Mouse (Mus musculus) macrophage (primary cell): ENCODE measurements around the gene Npvf. TPM values are rescaled to one million over a fixed set of nuclear protein-coding genes. Genes with fewer than 3 reads are reported as not detected.

Experiments used
- H3K27ac ChIP-seq: fragments of 350-480 bp; formaldehyde crosslinking; 2 replicates; pipeline ENCODE4 v1.9.0; 2021
- H3K36me3 ChIP-seq: fragments of 350-480 bp; formaldehyde crosslinking; 2 replicates; pipeline ENCODE4 v1.9.0; 2021; ENCODE audit errors: inconsistent target
- H3K4me3 ChIP-seq: fragments of 350-480 bp; formaldehyde crosslinking; 2 replicates; pipeline ENCODE4 v1.9.0; 2021; ENCODE audit errors: inconsistent target
- H3K79me2 ChIP-seq: fragments of 350-480 bp; formaldehyde crosslinking; 2 replicates; pipeline ENCODE4 v1.9.0; 2021; ENCODE audit errors: inconsistent target
- WGBS: methylation state at CpG from one replicate; pipeline ENCODE4 v1.1.7; 2026; ENCODE audit warnings: inconsistent platforms; ENCODE audit not compliant: missing documents; 5-methylcytosine and 5-hydroxymethylcytosine counted together
- polyA plus RNA-seq: library from polyadenylated mRNA; stranded (reverse); fragments of 250-400 nt; gene quantifications from 3 replicates; pipeline ENCODE4 v1.2.4, GENCODE M21; 2018; ENCODE audit warnings: inconsistent platforms
- total RNA-seq, 78 experiments: library from RNA; depleted of rRNA; stranded (reverse); fragments of 250-400 nt; gene quantifications; 1 replicate in 9 of 78; 2 replicates in 24 of 78; 3 replicates in 43 of 78; 4 replicates in 2 of 78; pipeline ENCODE4 v1.2.4; 2018; ENCODE audit warnings: inconsistent platforms in 56 of 78

The Npvf gene
- 1 to 10 TPM in 2 of 26 experiments, under 1 TPM in 1, not detected in 23; 0.70 to 1.4 (median 1.2) TPM for total RNA-seq (2018; cell fraction: chromatin; rRNA removed)
- total RNA-seq (2018; cell fraction: cytosol; rRNA removed): under 1 TPM in 1 of 26 experiments, not detected in 25; 0.21 TPM
- total RNA-seq (2018; cell fraction: nucleus; rRNA removed): 1 to 10 TPM in 7 of 26 experiments, not detected in 19; 1.2 to 2.7 (median 1.5) TPM
- polyA plus RNA-seq: 0.20 to 0.43 TPM in 2 of 3 replicates, not detected in the other

- Histone ChIP-seq H3K36me3 (no peaks in the 10 kb centered on the region), H3K27ac (no peak within 1 kb of the TSS), H3K4me3 (no peak within 1 kb of the TSS), H3K79me2 (no peaks in the 10 kb centered on the region)
- WGBS: 82% methylated on average over 4 of the region's 4 CpGs
Observed at GRCm38 (mm10) chr6:50654356-50654755, at the start of gene Npvf. Gene Npvf, minus strand, starts transcription at chr6:50654439.

GRCm38 (mm10) chr6:50689121-50689815 is 35.0 kb upstream of the Npvf start:
- WGBS: 46% methylated on average over 15 of the region's 15 CpGs

GRCm38 (mm10) chr6:50684646-50685415 is 30.6 kb upstream of the Npvf start:
- Histone ChIP-seq H3K27ac (peak overlapping the region; percentile 90), H3K36me3 (no peaks in the 10 kb centered on the region), H3K4me3 (no peak overlapping the region), H3K79me2 (no peaks in the 10 kb centered on the region)
- 16% methylated on average over 7 of the region's 7 CpGs for WGBS

More at GRCm38 (mm10) chr6:50689121-50689815, 35.0 kb upstream of the Npvf start:
- H3K4me3 ChIP-seq: no peak overlapping the region
- H3K27ac ChIP-seq: peak overlapping the region; percentile 54
- H3K79me2 ChIP-seq: no peaks in the 10 kb centered on the region
- no peaks in the 10 kb centered on the region for H3K36me3 ChIP-seq

- H3K36me3 ChIP-seq: no peaks in the 10 kb centered on the region
- no peak overlapping the region for H3K4me3 ChIP-seq
- WGBS: 38% methylated on average over 4 of the region's 5 CpGs
- peak overlapping the region; percentile 53 for H3K27ac ChIP-seq
- no peaks in the 10 kb centered on the region for H3K79me2 ChIP-seq
Observed at GRCm38 (mm10) chr6:50681491-50681890, 27.3 kb upstream of the Npvf start.

- Histone ChIP-seq H3K79me2 (no peaks in the 10 kb centered on the region), H3K4me3 (no peak overlapping the region), H3K36me3 (no peaks in the 10 kb centered on the region), H3K27ac (peak overlapping the region; percentile 53)
- 80% methylated on average over 20 of the region's 20 CpGs for WGBS
Observed at GRCm38 (mm10) chr6:50680224-50681215, 26.3 kb upstream of the Npvf start.

- no CpG with 5 or more reads among the region's 2 CpGs for WGBS
- no peak overlapping the region for H3K4me3 ChIP-seq
Observed at GRCm38 (mm10) chr6:50679486-50679828, 25.2 kb upstream of the Npvf start.

GRCm38 (mm10) chr6:50678826-50679485 is 24.7 kb upstream of the Npvf start:
- H3K4me3 ChIP-seq: no peak overlapping the region
- no peaks in the 10 kb centered on the region for H3K79me2 ChIP-seq
- 36% methylated on average over 8 of the region's 8 CpGs for WGBS

More at GRCm38 (mm10) chr6:50679486-50679828, 25.2 kb upstream of the Npvf start:
- H3K79me2 ChIP-seq: no peaks in the 10 kb centered on the region
- H3K36me3 ChIP-seq: no peaks in the 10 kb centered on the region
- no peak overlapping the region for H3K27ac ChIP-seq

GRCm38 (mm10) chr6:50671191-50671590 is 17.0 kb upstream of the Npvf start:
- no peaks in the 10 kb centered on the region for H3K79me2 ChIP-seq
- WGBS: 92% methylated on average over 3 of the region's 3 CpGs
- H3K4me3 ChIP-seq: no peak overlapping the region
- no peaks in the 10 kb centered on the region for H3K36me3 ChIP-seq
- no peak overlapping the region for H3K27ac ChIP-seq

More at GRCm38 (mm10) chr6:50678826-50679485, 24.7 kb upstream of the Npvf start:
- Histone ChIP-seq H3K36me3 (no peaks in the 10 kb centered on the region), H3K27ac (no peak overlapping the region)

- 80% methylated on average over 5 of the region's 5 CpGs for WGBS
- no peak overlapping the region for H3K4me3 ChIP-seq
- H3K79me2 ChIP-seq: no peaks in the 10 kb centered on the region
- H3K36me3 ChIP-seq: no peaks in the 10 kb centered on the region
- no peak overlapping the region for H3K27ac ChIP-seq
Observed at GRCm38 (mm10) chr6:50666937-50667336, 12.7 kb upstream of the Npvf start.

- Histone ChIP-seq H3K36me3 (no peaks in the 10 kb centered on the region), H3K27ac (no peak overlapping the region), H3K4me3 (no peak overlapping the region), H3K79me2 (no peaks in the 10 kb centered on the region)
- 80% methylated on average over 3 of the region's 3 CpGs for WGBS
Observed at GRCm38 (mm10) chr6:50665020-50665419, 10.8 kb upstream of the Npvf start.

GRCm38 (mm10) chr6:50664193-50664592 is 10.0 kb upstream of the Npvf start:
- 92% methylated on average over 3 of the region's 3 CpGs for WGBS
- no peaks in the 10 kb centered on the region for H3K79me2 ChIP-seq
- H3K4me3 ChIP-seq: no peak overlapping the region
- H3K36me3 ChIP-seq: no peaks in the 10 kb centered on the region
- H3K27ac ChIP-seq: no peak overlapping the region

GRCm38 (mm10) chr6:50662925-50663583 is 8.8 kb upstream of the Npvf start:
- no peak overlapping the region for H3K4me3 ChIP-seq
- H3K27ac ChIP-seq: no peak overlapping the region
- H3K79me2 ChIP-seq: no peaks in the 10 kb centered on the region
- 83% methylated on average over 12 of the region's 12 CpGs for WGBS
- no peaks in the 10 kb centered on the region for H3K36me3 ChIP-seq

- Histone ChIP-seq H3K4me3 (no peak overlapping the region), H3K36me3 (no peaks in the 10 kb centered on the region), H3K27ac (no peak overlapping the region), H3K79me2 (no peaks in the 10 kb centered on the region)
- 81% methylated on average over 7 of the region's 7 CpGs for WGBS
Observed at GRCm38 (mm10) chr6:50661729-50662128, 7.5 kb upstream of the Npvf start.
